Mouse (Mus musculus) B cell, adult 67 days (primary cell): ENCODE data around the gene 4933427D14Rik. TPM values are rescaled to one million over a fixed set of nuclear protein-coding genes. Genes with fewer than 3 reads are reported as not detected.

ENCODE experiments used
- total RNA-seq, 2 experiments: library from RNA; stranded (reverse); gene quantifications; 4 replicates each; pipeline ENCODE4 v1.2.4; 2023

4933427D14Rik gene
- total RNA-seq = 10 to 100 TPM; 17.7 to 21.2 TPM

GRCm38 (mm10) chr11:72207204-72207833, at the start of gene 4933427D14Rik, which contains the start of gene Txndc17:
Gene 4933427D14Rik, minus strand, starts transcription at chr11:72207459.
Gene Txndc17, plus strand, starts transcription at chr11:72207547.

DNA sequence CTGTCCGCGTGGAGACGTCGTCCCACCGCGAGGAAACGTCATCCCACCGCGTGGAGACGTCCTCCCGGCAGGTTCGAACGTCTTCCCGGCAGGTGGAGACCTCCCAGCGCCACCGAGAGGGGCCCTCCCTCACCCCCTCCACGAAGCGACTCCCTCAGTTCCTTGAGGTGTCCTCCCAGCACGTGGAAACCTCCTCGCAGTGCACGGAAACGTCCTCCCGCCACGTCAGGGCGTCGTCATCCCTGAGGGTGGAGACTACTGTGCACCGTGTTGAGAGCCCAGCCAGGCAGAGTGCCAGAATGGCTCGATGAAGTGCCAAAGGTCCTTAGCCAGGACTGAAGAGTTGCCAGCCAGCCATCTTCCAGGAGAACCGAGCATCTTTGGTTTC, 8.1 kb upstream of the 4933427D14Rik start, which contains the start of gene Med31:
TSS of gene Med31 (minus strand) at position 183 of the 388 bp plus-strand sequence.

DNA sequence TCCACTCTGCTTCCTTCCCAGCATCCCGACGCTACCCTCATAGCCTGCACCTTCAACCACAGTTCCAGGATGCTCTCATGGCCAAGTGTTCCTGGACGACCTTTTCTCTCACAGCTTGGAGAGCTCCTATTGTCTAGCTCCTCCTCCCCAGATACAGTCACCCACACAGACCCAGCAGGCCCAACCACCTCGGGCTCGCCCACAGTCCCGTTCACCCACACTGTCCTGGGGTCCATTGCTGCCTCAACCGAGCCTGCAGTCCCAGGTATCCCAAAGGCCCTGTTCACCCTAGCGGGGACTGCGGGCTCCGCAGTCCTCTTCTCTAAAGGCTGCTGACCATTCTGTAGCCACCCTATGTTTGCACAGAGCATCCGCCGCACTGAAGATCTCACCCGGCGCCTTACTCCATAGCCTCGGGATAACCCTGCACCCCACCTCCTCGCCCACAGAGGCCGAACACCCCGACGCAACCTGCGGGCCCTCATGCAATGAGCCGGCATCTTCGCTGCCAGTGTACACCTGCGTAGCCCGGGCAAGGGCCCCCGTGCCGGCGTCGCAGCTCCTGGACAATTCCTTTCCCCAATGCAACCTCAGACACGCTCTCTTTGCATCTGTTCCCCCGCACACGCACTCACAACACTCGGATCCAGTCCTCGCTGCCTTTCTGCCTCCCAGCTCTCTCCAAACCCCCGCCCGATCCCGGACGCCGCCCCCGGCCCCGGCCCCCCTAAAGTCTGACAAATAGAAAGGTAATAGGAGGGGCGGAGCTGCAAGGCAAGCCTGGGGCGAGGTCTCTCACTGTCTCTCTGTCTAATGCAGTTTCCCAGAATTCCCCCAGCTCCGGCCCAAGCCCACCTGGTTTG, 687 bp downstream of the 4933427D14Rik start, which contains the start of gene Gm43951:
TSS of gene Gm43951 (minus strand) at position 500 of the 863 bp plus-strand sequence.

GRCm38 (mm10) chr11:72135383-72136158, 71.7 kb downstream of the 4933427D14Rik start, which contains the start of gene Pitpnm3:
Gene Pitpnm3, minus strand, starts transcription at chr11:72135778.

Other genes with a start within 250 kb of the 4933427D14Rik start
- under 1 TPM in 1 of 2 experiments, not detected in 1; 0.24 TPM for gene Aipl1, start 169.9 kb downstream of the 4933427D14Rik start, total RNA-seq
- gene Pimreg, start 165.4 kb downstream of the 4933427D14Rik start, total RNA-seq = under 1 TPM in 1 of 2 experiments, not detected in 1; 0.61 TPM
- not detected for gene Pitpnm3, start 71.7 kb downstream of the 4933427D14Rik start, total RNA-seq
- under 1 TPM; 0.49 to 0.80 TPM for gene Gm43951, start 619 bp downstream of the 4933427D14Rik start, total RNA-seq
- gene Txndc17, start 88 bp upstream of the 4933427D14Rik start, total RNA-seq = 10 to 100 TPM; 22.7 to 28.5 TPM
- gene Med31, start 8.1 kb upstream of the 4933427D14Rik start, total RNA-seq = 10 to 100 TPM; 31.4 to 37.4 TPM
- gene Slc13a5, start 59.8 kb upstream of the 4933427D14Rik start, total RNA-seq = not detected
- 10 to 100 TPM; 33.4 to 56.4 TPM for gene Xaf1, start 94.2 kb upstream of the 4933427D14Rik start, total RNA-seq
- gene Fbxo39, start 107.0 kb upstream of the 4933427D14Rik start, total RNA-seq = under 1 TPM in 1 of 2 experiments, not detected in 1; 0.64 TPM
- not detected for gene Tekt1, start 155.0 kb upstream of the 4933427D14Rik start, total RNA-seq
- gene Smtnl2, start 204.3 kb upstream of the 4933427D14Rik start, total RNA-seq = 1 to 10 TPM in 1 of 2 experiments, not detected in 1; 1.0 TPM
- gene Ggt6, start 228.1 kb upstream of the 4933427D14Rik start, total RNA-seq = not detected
- 100 to 1,000 TPM; 155 to 165 TPM for gene Mybbp1a, start 233.9 kb upstream of the 4933427D14Rik start, total RNA-seq